Mouse (Mus musculus): ENCODE results near the gene Ets1.

DNA sequence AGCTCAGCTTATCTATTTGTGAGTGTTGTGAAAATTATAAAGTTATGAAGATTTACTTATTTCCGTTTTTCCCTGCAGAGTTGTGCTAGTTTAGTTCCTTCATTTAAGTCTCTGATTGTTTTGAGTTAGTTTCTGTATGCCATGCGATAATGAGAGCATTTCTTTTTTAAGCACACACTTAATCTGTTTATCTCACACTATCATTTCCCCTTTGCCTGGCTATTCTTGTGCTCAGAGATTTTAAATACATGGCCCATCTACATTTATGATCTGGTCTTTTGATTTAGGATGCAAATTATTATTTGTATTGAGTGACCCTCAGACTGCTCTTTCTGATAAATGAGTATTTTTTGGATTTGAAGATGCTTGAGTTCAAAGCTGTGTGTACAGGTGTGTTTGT, 44.2 kb downstream of the Ets1 start:
- no peak for TF ChIP-seq POLR2A (IDR thresholded peaks at IDR 0.05; ENCODE audit: control insufficient read depth, low read depth, low read length)
- TF ChIP-seq CTCF (IDR thresholded peaks at IDR 0.05; ENCODE audit: control insufficient read depth, insufficient read depth, insufficient replicate concordance, low read depth, low read length), result no peak

Measured in testis, adult 2 months (tissue).